Mouse (Mus musculus) adrenal gland, adult 18-20 months (tissue): ENCODE data around the gene Fhit. TPM values are rescaled to one million over a fixed set of nuclear protein-coding genes. Genes with fewer than 3 reads are reported as not detected.

Source experiments
- DNase-seq, 2 experiments: peaks; one replicate each; pipeline ENCODE4 v3.0.0; 2021 to 2022; ENCODE audit warnings: low spot score in 2 of 2
- total RNA-seq, 2 experiments: library from RNA; stranded (reverse); gene quantifications; 1 replicate in 1 of 2; 2 replicates in 1 of 2; pipeline ENCODE4 v1.2.3; 2021

The Fhit gene
- total RNA-seq, 2 experiments from 2014 or later = 6.9 to 11.8 TPM

- DNase-seq = no peak
These were observed 1374.4 kb downstream of the Fhit start for GRCm38 (mm10) chr14:9787389-9787788.

- no peak for DNase-seq
These were observed 1376.0 kb downstream of the Fhit start for GRCm38 (mm10) chr14:9785861-9786260.

DNA sequence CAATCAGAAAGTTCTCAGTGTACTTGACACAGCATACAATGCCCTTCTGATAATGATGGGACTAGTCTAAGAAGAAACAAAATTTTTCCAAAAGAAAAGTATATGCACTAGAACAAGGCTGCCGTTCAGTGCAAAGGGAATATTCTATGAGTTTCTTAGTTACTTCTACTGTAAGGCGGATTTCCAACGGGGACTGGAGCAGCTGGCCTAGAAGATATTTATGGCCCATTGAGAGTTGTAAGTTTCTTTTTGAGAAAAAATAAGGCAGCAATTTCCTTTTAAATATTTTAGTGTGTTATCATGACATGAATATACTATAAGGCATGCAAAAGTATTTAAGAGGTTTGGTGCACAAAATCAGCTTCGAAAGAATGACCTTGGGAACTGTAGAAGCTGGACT is 1410.5 kb downstream of the Fhit start:
- DNase-seq = no peak

DNA sequence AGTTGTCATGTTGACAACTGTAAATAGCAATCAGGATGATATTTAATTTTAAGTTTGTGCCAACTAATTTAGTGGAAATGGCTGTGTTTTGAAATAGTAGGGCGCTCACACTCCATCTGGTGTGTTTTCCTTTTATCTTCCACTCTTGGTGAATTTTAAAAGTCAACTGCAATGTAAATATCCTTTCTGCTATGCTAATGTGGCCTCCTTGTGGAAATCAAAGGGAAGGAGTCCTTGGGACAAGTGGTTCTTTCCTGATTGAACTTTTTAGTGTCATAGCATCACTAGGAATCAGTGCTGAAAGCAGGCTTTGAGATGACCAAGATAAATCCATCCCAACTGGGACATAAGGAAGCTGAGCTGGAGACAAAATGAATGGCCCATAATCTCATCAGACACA is 1413.1 kb downstream of the Fhit start:
- no peak for DNase-seq

DNA sequence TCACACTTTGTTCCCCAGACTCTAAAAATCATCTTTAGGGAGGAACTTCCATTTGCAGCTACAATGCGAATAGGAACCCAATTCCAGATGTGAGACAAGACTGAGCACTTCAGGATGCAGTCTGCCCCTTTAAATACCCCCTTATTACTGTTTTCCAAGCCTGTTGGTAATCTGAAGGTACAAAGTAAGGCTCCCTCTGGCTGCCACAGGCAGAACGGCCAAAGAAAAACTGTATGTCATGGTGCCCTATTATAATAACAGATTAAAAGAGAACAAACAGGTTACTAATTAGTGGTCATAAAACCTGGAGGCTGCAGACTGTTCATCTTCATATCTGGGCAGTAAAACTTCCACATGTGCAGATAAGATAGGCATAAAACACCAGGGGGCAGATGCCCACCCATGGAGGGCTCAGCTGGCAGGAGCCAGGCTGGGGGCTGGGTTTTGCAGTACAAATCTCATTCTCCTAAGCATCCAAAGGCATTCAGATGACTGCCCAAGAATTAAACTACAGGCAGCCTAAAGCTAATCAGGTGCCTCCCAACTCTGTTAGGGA is 1439.8 kb downstream of the Fhit start:
- no peak for DNase-seq

DNA sequence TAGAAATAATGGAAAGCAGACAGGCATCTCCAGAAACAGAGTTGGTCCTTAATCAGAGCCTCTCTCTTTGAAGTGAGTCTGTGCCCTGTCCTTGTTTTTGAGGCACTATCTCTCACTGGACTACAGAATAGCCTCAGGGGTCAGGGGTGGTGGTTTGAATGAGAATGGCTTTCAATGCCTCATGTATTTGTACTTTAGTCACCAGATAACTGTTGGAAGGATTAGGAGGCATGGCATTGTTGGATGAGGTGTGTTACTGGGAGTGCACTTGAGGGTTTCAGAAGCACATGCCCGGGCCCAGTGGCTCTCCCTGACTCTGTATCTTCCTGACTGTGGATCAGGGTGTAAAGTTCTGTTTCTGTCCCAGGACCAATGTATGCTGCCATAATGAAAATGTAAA is 1463.2 kb downstream of the Fhit start:
- DNase-seq = no peak

GRCm38 (mm10) chr14:9697101-9697500 is 1464.7 kb downstream of the Fhit start:
- no peak for DNase-seq

GRCm38 (mm10) chr14:9696004-9696403 is 1465.8 kb downstream of the Fhit start:
- DNase-seq = no peak

GRCm38 (mm10) chr14:9695217-9695690 is 1466.6 kb downstream of the Fhit start:
- DNase-seq = no peak

DNA sequence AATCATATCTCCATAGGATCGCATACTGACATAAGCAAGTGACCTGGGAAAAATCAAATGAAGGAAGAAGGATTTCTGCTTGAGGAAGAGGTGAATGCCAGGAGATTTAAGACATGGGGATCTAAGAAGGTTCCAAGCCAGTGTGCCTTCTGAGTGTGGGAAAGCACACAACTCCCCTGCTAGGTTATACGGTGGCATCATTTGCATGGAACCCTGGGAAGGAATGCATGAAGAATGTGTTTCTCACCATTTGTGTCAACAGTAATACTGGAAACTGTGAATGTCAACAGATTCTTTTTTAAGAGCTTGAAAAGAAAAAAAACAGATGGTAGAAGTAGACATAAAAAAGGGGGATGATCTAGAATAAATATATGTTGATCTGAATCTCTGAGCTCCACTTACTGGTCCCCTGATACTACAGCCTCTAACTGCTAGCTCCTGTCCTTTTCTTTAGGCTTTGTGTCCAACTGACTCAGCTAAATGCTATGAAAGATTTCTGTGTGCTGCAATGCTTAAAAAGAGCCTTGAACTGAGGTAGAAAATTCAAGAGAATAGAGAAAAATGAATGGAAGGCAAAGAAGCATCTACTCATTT is 1473.1 kb downstream of the Fhit start:
- DNase-seq = no peak

GRCm38 (mm10) chr14:9684362-9684761 is 1477.5 kb downstream of the Fhit start:
- DNase-seq = no peak

DNA sequence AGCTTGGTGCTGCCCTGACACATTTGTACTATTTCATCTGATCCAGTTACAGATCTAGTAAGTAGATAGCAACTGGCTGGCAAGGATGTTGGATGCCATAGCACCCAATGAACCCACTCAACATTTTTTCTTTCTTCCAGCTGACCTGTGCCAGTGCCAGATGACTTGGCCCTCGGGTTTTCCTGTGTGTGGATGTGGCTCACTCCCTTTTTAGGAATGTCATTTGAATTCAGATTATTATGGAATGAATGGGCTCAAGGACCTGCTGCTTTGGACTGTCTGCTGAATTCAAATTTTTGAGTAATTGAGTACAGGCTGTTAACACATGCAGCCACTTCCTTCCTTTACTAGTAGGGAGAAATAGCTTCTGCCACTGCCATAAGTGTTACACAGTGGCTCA is 1489.1 kb downstream of the Fhit start:
- DNase-seq = no peak

DNA sequence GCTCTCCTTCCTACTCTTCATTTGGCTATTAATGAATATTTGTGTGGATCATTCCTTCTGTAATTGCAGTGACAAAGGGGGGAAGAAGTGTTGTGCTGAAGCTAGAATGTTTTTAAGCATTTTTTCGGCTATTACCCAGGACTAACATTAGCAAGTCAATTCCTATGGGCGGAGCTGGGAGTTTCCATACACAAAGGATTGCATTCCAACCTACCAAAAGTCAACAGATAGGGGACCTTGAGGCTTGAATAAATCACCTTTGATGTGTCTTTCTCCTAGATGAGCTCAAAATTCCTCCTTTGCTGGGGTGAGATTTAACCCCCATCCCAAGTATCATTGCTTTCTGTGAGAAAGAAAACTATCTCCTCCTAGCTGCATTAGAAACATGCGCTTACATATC is 1490.1 kb downstream of the Fhit start:
- no peak for DNase-seq

DNA sequence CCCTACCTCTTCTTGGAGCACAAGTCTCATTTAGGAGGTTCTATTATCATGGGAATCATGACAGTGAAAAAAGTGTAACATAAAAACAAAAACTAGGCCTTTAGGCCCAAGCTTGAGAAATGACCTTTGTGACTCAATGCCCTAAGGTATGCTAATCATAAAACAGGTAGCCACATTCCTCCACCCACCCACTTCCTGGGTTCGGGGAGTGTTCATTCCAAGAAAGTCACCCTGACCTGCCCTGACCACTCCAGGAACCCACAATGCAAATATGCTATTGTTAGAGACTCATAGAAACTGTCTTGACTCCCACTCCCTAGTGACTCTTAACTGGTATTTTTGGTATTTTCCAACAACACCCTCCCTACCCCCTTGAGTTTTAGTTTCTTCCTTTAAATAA is 1492.1 kb downstream of the Fhit start:
- DNase-seq = no peak

DNA sequence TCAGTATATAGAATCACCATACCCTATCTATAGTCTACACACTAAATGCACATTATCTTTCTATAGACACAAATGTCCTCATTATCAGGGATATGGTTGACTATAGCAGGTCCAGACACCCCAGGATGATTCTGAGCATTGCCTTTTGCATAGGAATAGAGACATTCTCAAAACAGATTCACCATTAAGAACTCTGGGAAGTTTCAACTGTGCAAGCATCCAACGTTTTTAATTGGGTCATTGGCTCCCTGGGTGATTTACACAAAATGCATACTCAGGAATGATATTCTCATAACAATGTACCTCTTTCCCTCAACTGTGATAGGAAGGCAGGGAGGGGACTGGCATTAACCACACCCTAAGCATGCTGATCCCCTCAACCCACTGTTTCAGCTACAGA is 1503.4 kb downstream of the Fhit start:
- no peak for DNase-seq

DNA sequence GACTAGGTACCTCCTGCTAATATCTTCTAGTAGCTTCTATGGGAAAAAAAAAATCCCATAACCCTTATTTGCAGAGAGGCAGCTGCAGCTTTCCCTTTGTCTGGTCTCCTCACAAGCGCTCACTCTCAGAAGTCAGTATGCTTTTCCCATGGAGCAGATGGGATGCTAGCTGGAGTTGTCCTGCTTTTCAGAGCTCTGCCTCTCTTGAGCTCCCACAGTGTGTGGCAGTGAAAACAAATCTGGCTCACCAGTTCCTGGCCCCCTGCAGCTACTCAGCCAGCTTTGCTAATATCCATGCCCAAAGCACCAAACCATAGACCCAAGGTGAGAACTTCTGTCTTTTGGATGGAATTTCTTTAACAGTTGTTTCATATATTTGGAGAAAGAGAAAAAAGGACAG is 1510.4 kb downstream of the Fhit start:
- DNase-seq = no peak

- no peak for DNase-seq
These were observed 1513.4 kb downstream of the Fhit start for GRCm38 (mm10) chr14:9648416-9648815.

DNA sequence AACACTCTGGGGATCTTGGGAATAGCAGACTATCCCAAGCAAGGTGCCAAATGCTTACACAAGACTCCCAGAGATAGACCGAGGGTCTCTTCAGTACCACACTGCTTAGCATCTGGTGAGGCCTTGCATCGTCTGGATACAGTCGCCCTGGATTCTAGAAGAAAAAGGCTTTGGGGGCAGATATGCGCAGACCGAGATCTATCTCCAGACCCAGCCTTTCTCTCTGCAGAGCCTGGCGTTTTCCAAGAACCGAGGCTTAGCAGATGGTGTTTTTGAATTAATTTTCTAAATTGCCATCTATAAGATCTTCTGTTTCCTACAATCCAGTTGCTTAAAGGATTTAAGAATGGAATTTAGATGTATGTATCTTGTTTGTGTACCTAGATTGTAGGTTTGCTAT is 1515.6 kb downstream of the Fhit start:
- DNase-seq = no peak

DNA sequence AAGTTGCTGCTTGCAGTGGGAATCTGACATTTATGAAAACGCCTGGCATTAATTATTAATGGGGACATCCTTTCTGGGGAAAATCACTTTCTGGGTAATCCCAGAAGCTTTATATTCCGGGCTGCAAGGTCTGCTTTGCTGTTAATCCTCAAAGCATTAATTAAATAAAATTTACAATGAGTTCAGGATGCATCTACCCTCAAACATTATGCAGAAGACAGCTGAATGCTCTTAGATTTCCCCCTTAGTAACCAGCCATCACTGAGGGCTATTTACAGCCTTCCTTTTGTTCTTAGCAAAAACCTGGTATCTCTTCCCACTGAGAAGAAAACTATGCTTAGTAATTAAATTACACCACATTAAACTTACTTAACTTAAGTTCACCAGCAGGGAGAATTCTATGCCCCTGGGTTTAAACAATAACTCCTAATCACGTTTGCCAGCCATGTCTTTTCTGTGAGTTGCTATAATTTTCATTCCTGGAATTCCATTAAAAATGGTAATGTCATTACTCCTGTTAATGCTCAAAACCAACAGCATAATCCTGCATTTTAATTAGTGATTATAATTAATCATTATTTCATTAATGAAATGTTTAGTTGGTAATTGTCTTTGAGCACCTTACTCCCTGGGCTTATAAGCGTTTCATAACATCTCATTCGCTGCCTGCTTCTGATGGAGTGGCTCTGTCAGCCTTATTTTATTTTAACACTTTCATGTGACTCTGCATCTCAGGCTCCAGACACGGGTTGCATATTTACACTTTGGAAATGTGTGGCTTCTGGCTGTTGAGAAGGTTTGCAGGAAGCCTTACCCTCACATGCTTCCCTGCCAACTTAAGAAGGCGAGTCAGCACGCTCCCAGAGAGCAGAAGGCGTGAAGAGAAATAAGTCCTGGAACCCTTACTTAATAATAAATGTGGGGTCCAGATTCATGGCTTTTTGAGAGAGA is 1517.3 kb downstream of the Fhit start:
- no peak for DNase-seq

GRCm38 (mm10) chr14:9643700-9644099 is 1518.1 kb downstream of the Fhit start:
- DNase-seq = no peak

- DNase-seq = no peak
These were observed 1519.2 kb downstream of the Fhit start for GRCm38 (mm10) chr14:9642628-9643027.

- no peak for DNase-seq
These were observed 1519.8 kb downstream of the Fhit start for GRCm38 (mm10) chr14:9642068-9642467.
